In the genomic region with DNA sequence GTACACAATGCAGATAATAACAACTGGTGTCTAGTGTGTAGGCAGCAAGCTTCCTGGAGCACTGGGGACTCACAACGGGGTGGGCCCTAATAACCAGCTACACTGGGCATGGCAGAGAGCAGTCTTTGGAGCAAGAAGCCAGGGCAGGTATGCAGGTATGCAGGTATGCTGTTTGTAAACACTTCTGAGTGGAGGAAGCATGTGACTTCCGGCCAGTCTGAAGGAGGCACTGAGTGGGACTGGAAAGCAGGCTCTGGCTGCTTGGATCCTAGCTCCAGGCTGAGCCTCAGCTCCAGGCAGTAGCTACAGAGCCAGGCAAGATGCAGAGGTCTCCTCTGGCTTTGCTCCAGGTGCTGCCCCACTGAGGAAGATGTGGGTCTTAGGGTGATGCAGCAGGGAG, we compare ENCODE assay signal across 12 mouse cellular contexts.
A peak's percentile ranks its signal among the peaks of the same experiment; 100 is the strongest.
DNase-seq lines count a peak whose midpoint lies in the region; ATAC-seq and TF ChIP-seq lines count a peak whose summit lies in the region.
"Had no signal": no experiment of that assay in that cellular context is flagged by ENCODE, and none has a peak within 500 bp of the region (broad histone marks: within the 10 kb centered on the region; RNA-seq: fewer than 3 reads in every experiment).

No protein-coding gene starts in this region.

- TF ChIP-seq CTCF in intestine, postnatal 0 days (IDR thresholded peaks at IDR 0.05; ENCODE audit: low read depth) = no peak
- no peak for TF ChIP-seq CTCF in bone marrow, adult 2 months (IDR thresholded peaks at IDR 0.05; ENCODE audit: control insufficient read depth, insufficient read depth, low read length)

- no peak overlapping the region for H3K4me2 ChIP-seq in intestine, embryonic 15.5 days (replicated peaks)
- H3K4me2 ChIP-seq in intestine, postnatal 0 days (replicated peaks; ENCODE audit: low read depth) = no peak overlapping the region
- no peak overlapping the region for H3K4me2 ChIP-seq in liver, embryonic 12.5 days

- H3K9me3 ChIP-seq in intestine, embryonic 15.5 days = no peaks in the 10 kb centered on the region
- no peaks in the 10 kb centered on the region for H3K9me3 ChIP-seq in intestine, postnatal 0 days (ENCODE audit: control insufficient read depth)
- H3K9me3 ChIP-seq in liver, embryonic 12.5 days (replicated peaks) = no peaks in the 10 kb centered on the region

- DNase-seq in lung, postnatal 14 days = peak; percentile 47
- DNase-seq in adipocyte (ENCODE audit: low spot score) = no peak
- DNase-seq in heart, postnatal 36 days = no peak
- DNase-seq: adrenal gland, adult 2 months; layer of hippocampus, postnatal 36 days; thymus, postnatal 25 days had no signal

- TF ChIP-seq POLR2A in bone marrow, adult 2 months (IDR thresholded peaks at IDR 0.05; ENCODE audit: borderline replicate concordance, control insufficient read depth, low read depth, low read length) = no peak

- no peak overlapping the region for H3K4me3 ChIP-seq in intestine, embryonic 15.5 days (replicated peaks)
- H3K4me3 ChIP-seq in intestine, postnatal 0 days (ENCODE audit: low read depth, low read length) = no peak overlapping the region
- no peak overlapping the region for H3K4me3 ChIP-seq in bone marrow, adult 2 months (replicated peaks; ENCODE audit: control insufficient read depth, low read depth, low read length)
- no peak overlapping the region for H3K4me3 ChIP-seq in liver, embryonic 12.5 days
- H3K4me3 ChIP-seq: erythroblast, embryonic 14.5 days had no signal

- H3K36me3 ChIP-seq in intestine, embryonic 15.5 days = no peaks in the 10 kb centered on the region
- no peaks in the 10 kb centered on the region for H3K36me3 ChIP-seq in intestine, postnatal 0 days (ENCODE audit: control insufficient read depth, insufficient read depth)
- H3K36me3 ChIP-seq in liver, embryonic 12.5 days = no peaks in the 10 kb centered on the region

- ATAC-seq in intestine, embryonic 15.5 days = 0 out of 2 replicates have a peak, but pooled peaks have one; percentile 37
- no peak for ATAC-seq in intestine, postnatal 0 days
- ATAC-seq in liver, embryonic 12.5 days = no peak
- no peak for ATAC-seq in megakaryocyte progenitor cell, adult 5-6 weeks (replicated peaks; ENCODE audit: poor library complexity)

- peaks cover 28% of the 10 kb centered on the region for H3K4me1 ChIP-seq in intestine, embryonic 15.5 days (replicated peaks)
- H3K4me1 ChIP-seq in intestine, postnatal 0 days (replicated peaks; ENCODE audit: control insufficient read depth, insufficient read depth, low read length) = 0 out of 2 replicates have a peak, but pooled peaks cover 5% of the 10 kb centered on the region
- H3K4me1 ChIP-seq in bone marrow, adult 2 months (ENCODE audit: control insufficient read depth, insufficient read depth, low read length) = peaks cover 6% of the 10 kb centered on the region; the same call in 1 of the 2 replicates
- H3K4me1 ChIP-seq in liver, embryonic 12.5 days = peaks cover 31% of the 10 kb centered on the region

- WGBS in intestine, embryonic 15.5 days = 60% methylated on average over 2 of the region's 2 CpGs
- 43% methylated on average over 2 of the region's 2 CpGs for WGBS in intestine, postnatal 0 days
- WGBS in bone marrow, adult 2 months = 52% methylated on average over 2 of the region's 2 CpGs
- 54% methylated on average over 2 of the region's 2 CpGs for WGBS in liver, embryonic 12.5 days (ENCODE audit: insufficient replicate concordance)

- no peak overlapping the region for H3K9ac ChIP-seq in intestine, embryonic 15.5 days
- no peak overlapping the region for H3K9ac ChIP-seq in intestine, postnatal 0 days (ENCODE audit: low read depth, low read length)
- H3K9ac ChIP-seq in liver, embryonic 12.5 days = no peak overlapping the region

- H3K27ac ChIP-seq in intestine, embryonic 15.5 days = no peak overlapping the region
- H3K27ac ChIP-seq in intestine, postnatal 0 days (ENCODE audit: low read depth, low read length) = no peak overlapping the region
- H3K27ac ChIP-seq in bone marrow, adult 2 months (ENCODE audit: control insufficient read depth, insufficient read depth, low read depth, low read length, poor library complexity) = peak overlapping the region; percentile 92
- H3K27ac ChIP-seq in liver, embryonic 12.5 days = peak overlapping the region; percentile 18; the same call in 1 of the 2 replicates

- intact Hi-C loops in heart, postnatal 36 days (cut with DNase I) = no loop called here

- H3K27me3 ChIP-seq in intestine, embryonic 15.5 days (replicated peaks) = no peaks in the 10 kb centered on the region
- H3K27me3 ChIP-seq in intestine, postnatal 0 days (replicated peaks; ENCODE audit: control insufficient read depth, insufficient read depth, low read length) = peaks cover 8% of the 10 kb centered on the region
- H3K27me3 ChIP-seq in liver, embryonic 12.5 days (replicated peaks) = peaks cover 30% of the 10 kb centered on the region

Comparison
In these comparisons a context has a peak if more than half of its experiments do, and no peak if none do; other contexts are left out.
1. H3K27ac ChIP-seq: peak in bone marrow, adult 2 months (single experiment) and liver, embryonic 12.5 days (single experiment); none in intestine, embryonic 15.5 days (single experiment) and intestine, postnatal 0 days (single experiment).